Mouse (Mus musculus) lung, adult 10 weeks (tissue): ENCODE results near the gene Tspo2. TPM values are rescaled to one million over a fixed set of nuclear protein-coding genes. Genes with fewer than 3 reads are reported as not detected.

Experiments
- polyA plus RNA-seq: library from polyadenylated mRNA; stranded (reverse); fragments of 350-450 nt; fragmentation: Illumina TruSeq; extraction: RNeasy Lipid Tissue Mini Kit (QIAGEN cat#74804); gene quantifications from one replicate; pipeline ENCODE4 v1.2.3, GENCODE M21; 2014; ENCODE audit warnings: low read depth, low replicate concordance; ENCODE audit not compliant: insufficient read depth

Gene Tspo2
- 0.48 TPM for polyA plus RNA-seq

GRCm38 (mm10) chr17:48451353-48451675 lies at the start of gene Tspo2:
TSS of gene Tspo2 (minus strand) at chr17:48451522.

GRCm38 (mm10) chr17:48454688-48455087 lies 3.4 kb upstream of the Tspo2 start, which contains the start of gene Unc5cl:
TSS of gene Unc5cl (plus strand) at chr17:48454901.

GRCm38 (mm10) chr17:48432158-48432980 lies 19.0 kb downstream of the Tspo2 start, which contains the start of gene Apobec2:
TSS of gene Apobec2 (minus strand) at chr17:48432930.

GRCm38 (mm10) chr17:48409380-48410298 lies 41.7 kb downstream of the Tspo2 start, which contains the start of the genes Nfya and Oard1:
TSS of gene Nfya (minus strand) at chr17:48409906.
TSS of gene Oard1 (plus strand) at chr17:48410014.

Other genes starting within 250 kb of the Tspo2 start
- gene Trem1, start 218.8 kb downstream of the Tspo2 start, polyA plus RNA-seq: 2.8 TPM
- 3.9 TPM for gene Trem3, start 203.7 kb downstream of the Tspo2 start, polyA plus RNA-seq
- 4.6 TPM for gene Treml4, start 187.2 kb downstream of the Tspo2 start, polyA plus RNA-seq
- gene Treml2, start 152.0 kb downstream of the Tspo2 start, polyA plus RNA-seq: 3.2 TPM
- 0.96 TPM for gene B430306N03Rik, start 135.4 kb downstream of the Tspo2 start, polyA plus RNA-seq
- gene Trem2, start 105.1 kb downstream of the Tspo2 start, polyA plus RNA-seq: 7.0 TPM
- gene Treml1, start 91.6 kb downstream of the Tspo2 start, polyA plus RNA-seq: 1.7 TPM
- 19.6 TPM for gene Nfya, start 41.6 kb downstream of the Tspo2 start, polyA plus RNA-seq
- gene Oard1, start 41.5 kb downstream of the Tspo2 start, polyA plus RNA-seq: 39.8 TPM
- gene Apobec2, start 18.6 kb downstream of the Tspo2 start, polyA plus RNA-seq: 2.8 TPM
- gene Unc5cl, start 3.4 kb upstream of the Tspo2 start, polyA plus RNA-seq: 0.62 TPM